Mouse (Mus musculus) cerebellum, adult 2 months (tissue): ENCODE data around the gene Dpy19l3. TPM values are rescaled to one million over a fixed set of nuclear protein-coding genes. Genes with fewer than 3 reads are reported as not detected.

Experiments
- DNase-seq, 2 experiments: peaks; one replicate each; pipeline ENCODE4 v3.0.0; 2021
- H3K27ac ChIP-seq: fragments of 200-500 bp; 2 replicates; pipeline ENCODE4 v1.5.1; 2012; ENCODE audit warnings: low read length, control low read depth, inconsistent platforms; ENCODE audit not compliant: insufficient read depth
- H3K27me3 ChIP-seq: fragments of 200-500 bp; 2 replicates; pipeline ENCODE4 v1.6.1; 2012; ENCODE audit warnings: inconsistent platforms, mild to moderate bottlenecking, low read length, moderate library complexity; ENCODE audit not compliant: control insufficient read depth, insufficient read depth
- H3K4me1 ChIP-seq: fragments of 200-500 bp; 2 replicates; pipeline ENCODE4 v1.6.1; 2011; ENCODE audit warnings: low read length; ENCODE audit not compliant: control insufficient read depth, insufficient read depth
- H3K4me3 ChIP-seq: fragments of 200-500 bp; replicated peaks from 2 replicates; pipeline ENCODE3; 2011; ENCODE audit warnings: mild to moderate bottlenecking, low read depth, low read length, control low read depth; ENCODE audit not compliant: insufficient read depth
- CTCF ChIP-seq: fragments of 200-500 bp; IDR thresholded peaks from 2 replicates; pipeline ENCODE4 v1.5.1; 2011; ENCODE audit warnings: low read depth, mild to moderate bottlenecking, control low read depth, low read length, moderate library complexity, borderline replicate concordance; ENCODE audit not compliant: insufficient read depth
- POLR2A ChIP-seq: fragments of 200-500 bp; IDR thresholded peaks from 2 replicates; pipeline ENCODE4 v1.6.1; 2011; ENCODE audit warnings: low read length, control low read depth, borderline replicate concordance; ENCODE audit not compliant: insufficient read depth
- WGBS: fragments of 180-500 bp; shearing (Covaris S2); methylation state at CpG from one replicate; pipeline ENCODE4 v1.1.7; 2018; 5-methylcytosine and 5-hydroxymethylcytosine counted together
- polyA plus RNA-seq: library from polyadenylated mRNA; depleted of rRNA; stranded (reverse); fragments of >200 nt; gene quantifications from 2 replicates; pipeline ENCODE4 v1.2.3, GENCODE M21; 2012

The Dpy19l3 gene
- polyA plus RNA-seq, 1 experiment = 25.5 TPM

- Histone ChIP-seq H3K4me1 (no peaks in the 10 kb centered on the region), H3K27me3 (no peaks in the 10 kb centered on the region), H3K4me3 (no peak overlapping the region), H3K27ac (no peak overlapping the region)
- no peak for TF ChIP-seq POLR2A
- TF ChIP-seq CTCF = no peak
- 71% methylated on average over 12 of the region's 12 CpGs for WGBS
- no peak for DNase-seq
Observed at GRCm38 (mm10) chr7:35746686-35747396, 7.4 kb downstream of the Dpy19l3 start.

GRCm38 (mm10) chr7:35745281-35745702, 9.0 kb downstream of the Dpy19l3 start:
- H3K27ac ChIP-seq = no peak overlapping the region
- no peak for TF ChIP-seq CTCF
- TF ChIP-seq POLR2A = no peak
- no peak overlapping the region for H3K4me3 ChIP-seq
- H3K4me1 ChIP-seq = no peaks in the 10 kb centered on the region
- WGBS = 93% methylated on average over 6 of the region's 6 CpGs
- DNase-seq = no peak
- H3K27me3 ChIP-seq = no peaks in the 10 kb centered on the region

GRCm38 (mm10) chr7:35744771-35745170, 9.5 kb downstream of the Dpy19l3 start:
- no peak for TF ChIP-seq POLR2A
- no peak for TF ChIP-seq CTCF
- WGBS = 94% methylated on average over 9 of the region's 9 CpGs
- no peak overlapping the region for H3K4me3 ChIP-seq
- no peaks in the 10 kb centered on the region for H3K27me3 ChIP-seq
- H3K27ac ChIP-seq = no peak overlapping the region
- no peak for DNase-seq
- H3K4me1 ChIP-seq = no peaks in the 10 kb centered on the region

- WGBS = 76% methylated on average over 5 of the region's 5 CpGs
- no peak overlapping the region for H3K4me3 ChIP-seq
- TF ChIP-seq POLR2A = no peak
- TF ChIP-seq CTCF = no peak
- no peak overlapping the region for H3K27ac ChIP-seq
- DNase-seq = no peak
- H3K27me3 ChIP-seq = no peaks in the 10 kb centered on the region
- H3K4me1 ChIP-seq = no peaks in the 10 kb centered on the region
Observed at GRCm38 (mm10) chr7:35742310-35742709, 11.9 kb downstream of the Dpy19l3 start.

GRCm38 (mm10) chr7:35741858-35742257, 12.4 kb downstream of the Dpy19l3 start:
- no peak for DNase-seq
- Histone ChIP-seq H3K4me3 (no peak overlapping the region), H3K27me3 (no peaks in the 10 kb centered on the region), H3K27ac (no peak overlapping the region), H3K4me1 (no peaks in the 10 kb centered on the region)
- TF ChIP-seq CTCF (no peak), POLR2A (no peak)
- WGBS = 57% methylated on average over 5 of the region's 5 CpGs

GRCm38 (mm10) chr7:35740489-35741230, 13.6 kb downstream of the Dpy19l3 start:
- DNase-seq = peak in 1 of 2 experiments; percentile 20
- Histone ChIP-seq H3K4me1 (no peaks in the 10 kb centered on the region), H3K27me3 (no peaks in the 10 kb centered on the region), H3K27ac (no peak overlapping the region), H3K4me3 (no peak overlapping the region)
- TF ChIP-seq POLR2A (no peak), CTCF (peak; percentile 24; the same call in 1 of the 2 replicates)
- 35% methylated on average over 5 of the region's 5 CpGs for WGBS

GRCm38 (mm10) chr7:35738871-35739270, 15.4 kb downstream of the Dpy19l3 start:
- DNase-seq = no peak

GRCm38 (mm10) chr7:35733313-35734050, 20.8 kb downstream of the Dpy19l3 start:
- 24% methylated on average over 14 of the region's 14 CpGs for WGBS
- no peak overlapping the region for H3K27ac ChIP-seq
- TF ChIP-seq POLR2A (no peak), CTCF (no peak)
- H3K4me3 ChIP-seq = no peak overlapping the region
- DNase-seq = no peak
- H3K4me1 ChIP-seq = no peaks in the 10 kb centered on the region; the same call in 1 of the 2 replicates
- no peaks in the 10 kb centered on the region for H3K27me3 ChIP-seq

More at GRCm38 (mm10) chr7:35738871-35739270, 15.4 kb downstream of the Dpy19l3 start:
- Histone ChIP-seq H3K4me1 (no peaks in the 10 kb centered on the region; the same call in 1 of the 2 replicates), H3K27ac (no peak overlapping the region), H3K27me3 (no peaks in the 10 kb centered on the region), H3K4me3 (no peak overlapping the region)
- no peak for TF ChIP-seq CTCF
- TF ChIP-seq POLR2A = no peak
